8 mouse cellular contexts compared by ENCODE assay signal in genomic region chr11:8958572-8958971, GRCm38 (mm10). TPM values are rescaled to one million over a fixed set of nuclear protein-coding genes. Genes with fewer than 3 reads are reported as not detected.
A peak's percentile ranks its signal among the peaks of the same experiment; 100 is the strongest.
DNase-seq lines count a peak whose midpoint lies in the region; ATAC-seq and TF ChIP-seq lines count a peak whose summit lies in the region.

No protein-coding gene starts in this region.

- TF ChIP-seq CTCF in cortical plate, adult 2 months (IDR thresholded peaks at IDR 0.05; ENCODE audit: extremely low read depth, insufficient read depth, low read length): no peak

- H3K36me3 ChIP-seq in kidney, embryonic 14.5 days (ENCODE audit: control insufficient read depth, insufficient read depth, low read length): no peaks in the 10 kb centered on the region
- no peaks in the 10 kb centered on the region for H3K36me3 ChIP-seq in liver, embryonic 11.5 days (ENCODE audit: control insufficient read depth, insufficient read depth, low read length)

- no peak overlapping the region for H3K27ac ChIP-seq in kidney, embryonic 14.5 days (ENCODE audit: low read depth, low read length)
- H3K27ac ChIP-seq in cortical plate, adult 2 months (ENCODE audit: insufficient read depth, low read length): 0 out of 2 replicates have a peak overlapping the region, but pooled peaks have one; percentile 33
- no peak overlapping the region for H3K27ac ChIP-seq in liver, embryonic 11.5 days (ENCODE audit: low read depth, low read length)

- no peaks in the 10 kb centered on the region for H3K27me3 ChIP-seq in kidney, embryonic 14.5 days (ENCODE audit: control insufficient read depth, insufficient read depth, low read length)
- no peaks in the 10 kb centered on the region for H3K27me3 ChIP-seq in liver, embryonic 11.5 days (replicated peaks; ENCODE audit: control insufficient read depth, insufficient read depth, low read length)

- intact Hi-C loops in left cerebral cortex, postnatal 25 days (cut with DNase I): loop anchor here (1.0 kb wide), 1 partner anchor 424 kb away; no protein-coding TSS in a partner anchor
- intact Hi-C loops in heart, postnatal 36 days (cut with DNase I): no loop called here

- no peaks in the 10 kb centered on the region for H3K9me3 ChIP-seq in kidney, embryonic 14.5 days (ENCODE audit: control insufficient read depth, low read length)
- no peaks in the 10 kb centered on the region for H3K9me3 ChIP-seq in liver, embryonic 11.5 days (ENCODE audit: control insufficient read depth, low read length)

- H3K4me2 ChIP-seq in kidney, embryonic 14.5 days (replicated peaks; ENCODE audit: low read depth, low read length): no peak overlapping the region
- H3K4me2 ChIP-seq in liver, embryonic 11.5 days: no peak overlapping the region

- no peak for ATAC-seq in kidney, embryonic 14.5 days (ENCODE audit: low FRiP score, low TSS enrichment)
- ATAC-seq in liver, embryonic 11.5 days (replicated peaks; ENCODE audit: low FRiP score): no peak

- TF ChIP-seq POLR2A in cortical plate, adult 2 months (IDR thresholded peaks at IDR 0.05; ENCODE audit: extremely low read depth, insufficient read depth, low read length): no peak

- no peaks in the 10 kb centered on the region for H3K4me1 ChIP-seq in kidney, embryonic 14.5 days (ENCODE audit: control insufficient read depth, insufficient read depth, low read length)
- no peaks in the 10 kb centered on the region for H3K4me1 ChIP-seq in cortical plate, adult 2 months (ENCODE audit: control insufficient read depth, insufficient read depth, low read length)
- no peaks in the 10 kb centered on the region for H3K4me1 ChIP-seq in liver, embryonic 11.5 days (replicated peaks; ENCODE audit: control insufficient read depth, insufficient read depth, low read length)

- no peak overlapping the region for H3K9ac ChIP-seq in kidney, embryonic 14.5 days (ENCODE audit: low read depth, low read length)
- H3K9ac ChIP-seq in liver, embryonic 11.5 days (ENCODE audit: low read depth, low read length): no peak overlapping the region

- DNase-seq in kidney, postnatal 10 days: peak; percentile 14
- peak; percentile 7 to 51 for DNase-seq in frontal cortex, adult 2 months (ENCODE audit: extremely low spot score in 1 of 2, low spot score in 1 of 2)
- DNase-seq in left cerebral cortex, postnatal 25 days (ENCODE audit: low spot score in 2 of 2): peak; percentile 16 to 51
- DNase-seq in liver, embryonic 11.5 days (ENCODE audit: low spot score): no peak
- no peak for DNase-seq in heart, postnatal 36 days
- DNase-seq in thymus, postnatal 14 days: no peak

- H3K4me3 ChIP-seq in kidney, embryonic 14.5 days (ENCODE audit: low read length): no peak overlapping the region
- H3K4me3 ChIP-seq in cortical plate, adult 2 months (ENCODE audit: insufficient read depth, low read length): no peak overlapping the region
- no peak overlapping the region for H3K4me3 ChIP-seq in liver, embryonic 11.5 days (ENCODE audit: low read depth, low read length)

- 64% methylated on average over 10 of the region's 10 CpGs for WGBS in kidney, embryonic 14.5 days
- WGBS in liver, embryonic 11.5 days: 80% methylated on average over 10 of the region's 10 CpGs

RNA-seq across cellular contexts. Expression of gene Pkd1l1, which starts 14.5 kb away (rescaled TPM):
- polyA plus RNA-seq in kidney, embryonic 14.5 days (2014; fragmentation: Nextera tagmentation; extraction: Ambion mirVana): 0.03 and 0.12 TPM in 2 replicates
- polyA plus RNA-seq in cortical plate, adult 2 months (2012; rRNA removed): 0.06 TPM in 2 replicates
- polyA plus RNA-seq in frontal cortex, adult 2 months (2012; rRNA removed): 0.06 and 0.08 TPM in 2 replicates
- not detected for total RNA-seq in left cerebral cortex, postnatal 25 days (2021)
- polyA plus RNA-seq in liver, embryonic 11.5 days (2014; fragmentation: Nextera tagmentation; extraction: Ambion mirVana): 0.10 and 0.18 TPM in 2 replicates
- total RNA-seq in heart, postnatal 36 days (2021): not detected

RNA-seq across cellular contexts. Expression of gene Hus1, which starts 52.4 kb away (rescaled TPM):
- 18.4 and 26.4 TPM in 2 replicates for polyA plus RNA-seq in kidney, embryonic 14.5 days (2014; fragmentation: Nextera tagmentation; extraction: Ambion mirVana)
- 12.1 and 12.8 TPM in 2 replicates for polyA plus RNA-seq in cortical plate, adult 2 months (2012; rRNA removed)
- 12.0 TPM in 2 replicates for polyA plus RNA-seq in frontal cortex, adult 2 months (2012; rRNA removed)
- 10 to 100 TPM; 11.0 to 13.6 TPM for total RNA-seq in left cerebral cortex, postnatal 25 days (2021)
- polyA plus RNA-seq in liver, embryonic 11.5 days (2014; fragmentation: Nextera tagmentation; extraction: Ambion mirVana): 22.6 and 23.0 TPM in 2 replicates
- 10 to 100 TPM in 1 of 2 experiments, 1 to 10 TPM in 1; 9.9 to 11.7 TPM for total RNA-seq in heart, postnatal 36 days (2021)

Comparison
In these comparisons a context has a peak if more than half of its experiments do, and no peak if none do; other contexts are left out.
1. DNase-seq: peak in kidney, postnatal 10 days (single experiment), frontal cortex, adult 2 months (2 of 2) and left cerebral cortex, postnatal 25 days (2 of 2); none in liver, embryonic 11.5 days (single experiment), heart, postnatal 36 days (0 of 2) and thymus, postnatal 14 days (single experiment).